Mouse (Mus musculus) liver, postnatal 0 days (tissue): ENCODE data around the gene Wwox. TPM values are rescaled to one million over a fixed set of nuclear protein-coding genes. Genes with fewer than 3 reads are reported as not detected.

Experiments
- ATAC-seq: fragments of 200-750 bp; cut with Nextera tagmentation; 2 replicates; pipeline ENCODE4 v1.8.0; 2017; ENCODE audit warnings: mild to moderate bottlenecking, moderate library complexity
- DNase-seq: peaks from one replicate; pipeline ENCODE4 v3.0.0-alpha.2; 2016
- H3K27ac ChIP-seq: fragments of 300-500 bp; sonication (generic); 2 replicates; pipeline ENCODE4 v1.5.1; 2014; ENCODE audit warnings: antibody characterized with exemption, moderate library complexity, mild to moderate bottlenecking, low read depth
- H3K27me3 ChIP-seq: fragments of 300-500 bp; sonication (generic); 2 replicates; pipeline ENCODE4 v1.6.1; 2014; ENCODE audit warnings: low read length, control low read depth, mixed read lengths; ENCODE audit not compliant: insufficient read depth
- H3K36me3 ChIP-seq: fragments of 300-500 bp; sonication (generic); replicated peaks from 2 replicates; pipeline ENCODE4 v1.6.1; 2014; ENCODE audit warnings: mild to moderate bottlenecking, control low read depth, low read length, moderate library complexity, mixed read lengths; ENCODE audit not compliant: insufficient read depth
- H3K4me1 ChIP-seq: fragments of 300-500 bp; sonication (generic); 2 replicates; pipeline ENCODE4 v1.6.1; 2014; ENCODE audit warnings: antibody characterized with exemption, mild to moderate bottlenecking, control low read depth; ENCODE audit not compliant: insufficient read depth
- H3K4me2 ChIP-seq: fragments of 300-500 bp; sonication (generic); 2 replicates; pipeline ENCODE4 v1.6.1; 2014; ENCODE audit warnings: low read depth, mild to moderate bottlenecking, low read length, moderate library complexity, mixed read lengths
- H3K4me3 ChIP-seq: fragments of 300-500 bp; sonication (generic); 2 replicates; pipeline ENCODE4 v1.5.1; 2014; ENCODE audit warnings: low read depth, low read length
- H3K9ac ChIP-seq: fragments of 300-500 bp; sonication (generic); replicated peaks from 2 replicates; pipeline ENCODE4 v1.6.1; 2014; ENCODE audit warnings: mild to moderate bottlenecking, moderate library complexity
- H3K9me3 ChIP-seq: fragments of 300-500 bp; sonication (generic); 2 replicates; pipeline ENCODE4 v1.6.1; 2016; ENCODE audit warnings: mild to moderate bottlenecking, control low read depth, low read length, mixed read lengths
- CTCF ChIP-seq: sonication (generic); IDR thresholded peaks from 2 replicates; pipeline ENCODE4 v1.5.1; 2016; ENCODE audit warnings: antibody characterized with exemption, low read depth
- EP300 ChIP-seq: IDR thresholded peaks from 2 replicates; pipeline ENCODE4 v1.6.1; 2016; ENCODE audit warnings: antibody characterized with exemption, low read depth, mild to moderate bottlenecking
- WGBS: fragments of 180-500 bp; shearing (Covaris S2); extraction: QIAGEN DNeasy Blood & Tissue Kit; methylation state at CpG from one replicate; pipeline ENCODE4 v1.1.7; 2014; ENCODE audit not compliant: insufficient replicate concordance; 5-methylcytosine and 5-hydroxymethylcytosine counted together
- polyA plus RNA-seq: library from polyadenylated mRNA; unstranded; fragments of >200 nt; fragmentation: Nextera tagmentation; extraction: Ambion mirVana; gene quantifications from 2 replicates; pipeline ENCODE4 v1.2.1, GENCODE M21; 2015

Gene Wwox
- polyA plus RNA-seq, 1 experiment from 2014 or later, result 3.9 TPM

DNA sequence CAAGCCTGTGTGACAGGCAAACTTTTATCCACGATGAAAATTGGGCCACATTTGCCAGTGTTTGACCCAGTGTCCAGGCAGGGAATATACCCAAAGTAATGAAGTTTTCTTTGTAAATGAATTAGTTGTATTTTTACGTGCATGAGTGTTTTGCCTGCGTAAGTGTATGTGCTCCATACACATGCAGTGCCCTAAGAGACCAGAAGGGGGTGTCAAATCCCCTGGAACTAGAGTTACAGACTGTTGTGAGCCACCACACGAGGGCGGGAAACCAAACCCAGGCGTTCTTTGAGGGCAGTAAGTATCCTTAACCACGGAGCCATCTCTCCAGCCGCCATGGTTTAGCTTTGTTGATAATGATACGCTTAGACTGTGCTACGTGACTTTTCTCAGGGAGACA lies 755.9 kb downstream of the Wwox start:
- Histone ChIP-seq H3K4me2 (no peak overlapping the region), H3K9me3 (no peaks in the 10 kb centered on the region), H3K4me3 (no peak overlapping the region), H3K27ac (no peak overlapping the region), H3K27me3 (0 out of 2 replicates have a peak, but pooled peaks cover 2% of the 10 kb centered on the region), H3K9ac (no peak overlapping the region), H3K36me3 (no peaks in the 10 kb centered on the region), H3K4me1 (no peaks in the 10 kb centered on the region)
- no peak for ATAC-seq
- DNase-seq, result no peak
- TF ChIP-seq CTCF (no peak), EP300 (no peak)
- WGBS, result 83% methylated on average over 10 of the region's 10 CpGs

DNA sequence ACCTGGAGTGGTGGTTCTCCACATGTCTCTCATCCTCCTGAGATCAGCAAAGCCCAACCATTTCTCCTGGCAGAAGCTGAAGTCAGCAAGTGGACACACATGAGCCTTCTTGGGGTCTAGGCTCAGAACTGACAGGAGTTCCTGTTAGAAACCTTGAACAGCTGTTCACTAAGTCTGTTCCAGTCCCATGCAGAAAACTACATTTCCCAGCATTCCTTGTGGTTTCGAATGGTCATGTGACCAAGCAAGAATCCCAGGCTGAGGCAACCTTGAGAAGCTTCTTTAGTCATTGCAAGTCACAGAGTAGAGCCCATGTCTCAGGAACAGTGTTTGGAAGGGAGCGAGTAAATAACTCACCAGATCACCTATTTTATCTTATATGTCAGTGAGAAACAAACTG lies 757.4 kb downstream of the Wwox start:
- no peak for TF ChIP-seq CTCF
- TF ChIP-seq EP300, result no peak
- no peak overlapping the region for H3K9ac ChIP-seq
- no peak for ATAC-seq
- H3K4me2 ChIP-seq, result no peak overlapping the region
- WGBS, result 62% methylated on average over 2 of the region's 2 CpGs
- no peaks in the 10 kb centered on the region for H3K9me3 ChIP-seq
- no peaks in the 10 kb centered on the region for H3K4me1 ChIP-seq
- H3K27me3 ChIP-seq, result 0 out of 2 replicates have a peak, but pooled peaks cover 2% of the 10 kb centered on the region
- no peak for DNase-seq
- H3K4me3 ChIP-seq, result no peak overlapping the region
- H3K27ac ChIP-seq, result no peak overlapping the region
- no peaks in the 10 kb centered on the region for H3K36me3 ChIP-seq

DNA sequence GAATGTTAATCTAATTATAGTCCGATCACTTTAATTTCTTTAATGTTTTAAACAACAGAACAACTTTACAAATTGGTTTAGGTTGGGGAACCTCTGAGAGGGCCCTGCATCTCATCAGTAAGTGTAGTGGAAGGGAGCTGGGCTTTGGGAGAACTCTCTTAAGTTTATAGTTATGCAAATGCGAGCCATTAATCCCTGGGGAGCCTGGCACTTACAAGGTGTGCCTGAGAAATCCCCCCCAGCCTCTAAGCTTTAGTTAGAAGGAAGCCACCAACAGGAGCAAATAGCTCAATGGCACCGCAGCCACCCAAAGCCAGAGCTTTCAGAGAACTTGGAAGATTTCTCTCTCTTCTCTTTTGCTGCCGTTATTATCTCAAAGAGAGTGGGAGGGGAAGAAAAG lies 759.7 kb downstream of the Wwox start:
- DNase-seq (no peak), ATAC-seq (no peak)
- Histone ChIP-seq H3K9me3 (no peaks in the 10 kb centered on the region), H3K36me3 (no peaks in the 10 kb centered on the region), H3K4me1 (no peaks in the 10 kb centered on the region), H3K27me3 (0 out of 2 replicates have a peak, but pooled peaks cover 2% of the 10 kb centered on the region), H3K4me2 (no peak overlapping the region), H3K9ac (no peak overlapping the region), H3K4me3 (no peak overlapping the region), H3K27ac (no peak overlapping the region)
- WGBS, result 49% methylated on average over 4 of the region's 4 CpGs
- TF ChIP-seq EP300, result no peak
- TF ChIP-seq CTCF, result no peak

DNA sequence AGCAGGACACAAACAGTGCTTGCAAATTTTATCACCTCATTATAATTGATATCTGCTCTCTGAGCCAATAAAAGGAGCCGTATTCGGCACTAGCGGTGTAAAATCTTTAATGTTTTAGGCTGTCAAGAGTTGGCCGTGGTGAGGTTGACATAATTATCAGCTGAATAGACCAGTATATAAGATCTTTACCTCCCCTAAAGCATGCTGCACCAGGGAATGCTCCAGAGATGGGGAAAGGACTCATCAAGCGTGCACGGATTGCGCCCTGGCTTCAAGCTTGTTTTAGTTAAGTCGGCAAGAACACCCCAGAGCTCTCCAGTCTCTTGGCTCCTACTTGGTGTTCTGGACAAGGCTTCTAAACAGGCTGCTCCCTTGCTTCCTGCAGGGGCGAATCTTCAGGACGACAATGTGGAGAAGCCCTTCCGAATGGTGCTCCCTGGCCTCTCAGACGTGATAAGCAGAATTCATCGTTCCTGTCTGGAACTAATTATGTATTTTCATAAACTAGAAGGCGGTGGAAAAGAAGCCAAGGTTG lies 760.2 kb downstream of the Wwox start:
- DNase-seq (no peak), ATAC-seq (no peak)
- TF ChIP-seq EP300 (no peak), CTCF (no peak)
- Histone ChIP-seq H3K4me1 (no peaks in the 10 kb centered on the region), H3K9ac (no peak overlapping the region), H3K4me3 (no peak overlapping the region), H3K27me3 (0 out of 2 replicates have a peak, but pooled peaks cover 2% of the 10 kb centered on the region), H3K9me3 (no peaks in the 10 kb centered on the region), H3K36me3 (no peaks in the 10 kb centered on the region), H3K4me2 (no peak overlapping the region), H3K27ac (no peak overlapping the region; the same call in 1 of the 2 replicates)
- 53% methylated on average over 14 of the region's 14 CpGs for WGBS

DNA sequence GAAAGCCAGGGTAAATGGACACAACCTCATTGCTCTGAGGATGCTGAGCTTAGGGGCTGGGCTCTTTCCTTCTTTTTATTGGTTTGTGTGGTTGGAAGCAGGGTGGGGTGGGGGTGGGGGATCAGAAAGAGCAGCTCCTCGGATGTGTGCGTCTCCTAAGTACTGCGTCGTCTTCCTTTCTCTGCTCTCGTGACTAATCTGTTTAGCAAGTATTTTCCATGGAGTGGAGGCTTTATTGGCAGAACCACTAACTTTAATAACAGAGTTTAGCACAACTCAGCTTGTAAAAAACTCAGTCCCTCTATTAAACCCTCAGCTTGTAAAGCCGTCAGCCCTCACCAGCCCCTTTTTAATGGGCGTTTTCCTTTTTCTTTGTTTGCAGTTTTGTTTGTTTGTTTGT lies 762.3 kb downstream of the Wwox start:
- ATAC-seq (no peak), DNase-seq (no peak)
- 74% methylated on average over 7 of the region's 7 CpGs for WGBS
- Histone ChIP-seq H3K4me2 (no peak overlapping the region), H3K27me3 (0 out of 2 replicates have a peak, but pooled peaks cover 2% of the 10 kb centered on the region), H3K9me3 (no peaks in the 10 kb centered on the region), H3K9ac (no peak overlapping the region), H3K27ac (no peak overlapping the region), H3K4me1 (no peaks in the 10 kb centered on the region), H3K36me3 (no peaks in the 10 kb centered on the region), H3K4me3 (no peak overlapping the region)
- TF ChIP-seq EP300, result no peak
- no peak for TF ChIP-seq CTCF

DNA sequence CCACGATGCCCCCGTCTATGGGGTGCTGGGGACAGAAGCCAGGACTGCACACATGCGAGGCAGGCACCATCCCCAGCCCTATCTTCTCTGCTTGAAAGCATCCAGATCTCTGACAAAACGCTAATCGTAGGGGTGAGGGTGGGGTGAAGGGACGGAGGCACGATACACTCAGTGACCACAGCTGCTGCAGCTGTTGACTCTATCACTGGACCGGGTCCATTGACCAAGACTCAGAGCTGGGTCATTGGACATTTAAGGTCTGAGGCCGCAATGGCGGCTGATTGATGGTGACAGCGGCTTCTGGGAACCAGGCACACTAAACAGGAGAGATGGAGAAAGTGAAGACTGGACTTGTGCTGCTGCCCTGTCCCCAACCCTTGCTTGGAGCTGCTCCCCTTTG lies 768.0 kb downstream of the Wwox start:
- WGBS, result 77% methylated on average over 11 of the region's 11 CpGs
- Histone ChIP-seq H3K4me2 (no peak overlapping the region), H3K27me3 (no peaks in the 10 kb centered on the region), H3K27ac (no peak overlapping the region), H3K4me3 (no peak overlapping the region), H3K36me3 (no peaks in the 10 kb centered on the region), H3K9ac (no peak overlapping the region), H3K4me1 (peaks cover 6% of the 10 kb centered on the region), H3K9me3 (no peaks in the 10 kb centered on the region)
- TF ChIP-seq EP300 (no peak), CTCF (no peak)
- DNase-seq (no peak), ATAC-seq (no peak)
